Mouse (Mus musculus): Measurements from ENCODE around the gene Ropn1l. TPM values are rescaled to one million over a fixed set of nuclear protein-coding genes. Genes with fewer than 3 reads are reported as not detected.

Ropn1l gene
- polyA plus RNA-seq, 1 experiment: 1.5 TPM

- TF ChIP-seq CTCF (IDR thresholded peaks at IDR 0.05; ENCODE audit: borderline replicate concordance, extremely low read depth, insufficient read depth, insufficient read length) (no peak), POLR2A (IDR thresholded peaks at IDR 0.05; ENCODE audit: borderline replicate concordance, extremely low read depth, insufficient read depth, insufficient read length, poor library complexity, severe bottlenecking) (no peak)
- DNase-seq (ENCODE audit: low read depth): no peak
Measured at GRCm38 (mm10) chr15:31466749-31467148, 13.2 kb upstream of the Ropn1l start.

- no peak for TF ChIP-seq CTCF (IDR thresholded peaks at IDR 0.05; ENCODE audit: borderline replicate concordance, extremely low read depth, insufficient read depth, insufficient read length)
- no peak for TF ChIP-seq POLR2A (IDR thresholded peaks at IDR 0.05; ENCODE audit: borderline replicate concordance, extremely low read depth, insufficient read depth, insufficient read length, poor library complexity, severe bottlenecking)
- no peak for DNase-seq (ENCODE audit: low read depth)
Measured at GRCm38 (mm10) chr15:31466295-31466694, 12.8 kb upstream of the Ropn1l start.

- TF ChIP-seq POLR2A (IDR thresholded peaks at IDR 0.05; ENCODE audit: borderline replicate concordance, extremely low read depth, insufficient read depth, insufficient read length, poor library complexity, severe bottlenecking): no peak
- no peak for DNase-seq (ENCODE audit: low read depth)
Measured at GRCm38 (mm10) chr15:31465806-31466205, 12.3 kb upstream of the Ropn1l start.

- TF ChIP-seq CTCF (IDR thresholded peaks at IDR 0.05; ENCODE audit: borderline replicate concordance, extremely low read depth, insufficient read depth, insufficient read length): no peak
- no peak for TF ChIP-seq POLR2A (IDR thresholded peaks at IDR 0.05; ENCODE audit: borderline replicate concordance, extremely low read depth, insufficient read depth, insufficient read length, poor library complexity, severe bottlenecking)
- DNase-seq (ENCODE audit: low read depth): no peak
Measured at GRCm38 (mm10) chr15:31460571-31460970, 7.0 kb upstream of the Ropn1l start.

- TF ChIP-seq POLR2A (IDR thresholded peaks at IDR 0.05; ENCODE audit: borderline replicate concordance, extremely low read depth, insufficient read depth, insufficient read length, poor library complexity, severe bottlenecking) (no peak), CTCF (IDR thresholded peaks at IDR 0.05; ENCODE audit: borderline replicate concordance, extremely low read depth, insufficient read depth, insufficient read length) (no peak)
- DNase-seq (ENCODE audit: low read depth): no peak
Measured at GRCm38 (mm10) chr15:31458081-31458480, 4.5 kb upstream of the Ropn1l start.

- TF ChIP-seq POLR2A (IDR thresholded peaks at IDR 0.05; ENCODE audit: borderline replicate concordance, extremely low read depth, insufficient read depth, insufficient read length, poor library complexity, severe bottlenecking) (no peak), CTCF (IDR thresholded peaks at IDR 0.05; ENCODE audit: borderline replicate concordance, extremely low read depth, insufficient read depth, insufficient read length) (no peak)
- no peak for DNase-seq (ENCODE audit: low read depth)
Measured at GRCm38 (mm10) chr15:31456381-31456780, 2.8 kb upstream of the Ropn1l start.

- TF ChIP-seq POLR2A (IDR thresholded peaks at IDR 0.05; ENCODE audit: borderline replicate concordance, extremely low read depth, insufficient read depth, insufficient read length, poor library complexity, severe bottlenecking) (no peak), CTCF (IDR thresholded peaks at IDR 0.05; ENCODE audit: borderline replicate concordance, extremely low read depth, insufficient read depth, insufficient read length) (no peak)
- DNase-seq (ENCODE audit: low read depth): no peak
Measured at GRCm38 (mm10) chr15:31454861-31455295, 1.3 kb upstream of the Ropn1l start.

GRCm38 (mm10) chr15:31454096-31454860 is 741 bp upstream of the Ropn1l start:
- DNase-seq (ENCODE audit: low read depth): no peak
- TF ChIP-seq POLR2A (IDR thresholded peaks at IDR 0.05; ENCODE audit: borderline replicate concordance, extremely low read depth, insufficient read depth, insufficient read length, poor library complexity, severe bottlenecking) (no peak), CTCF (IDR thresholded peaks at IDR 0.05; ENCODE audit: borderline replicate concordance, extremely low read depth, insufficient read depth, insufficient read length) (no peak)

GRCm38 (mm10) chr15:31452336-31453097 is 1.0 kb downstream of the Ropn1l start:
- DNase-seq (ENCODE audit: low read depth): no peak

GRCm38 (mm10) chr15:31449772-31450171 is 3.8 kb downstream of the Ropn1l start:
- DNase-seq (ENCODE audit: low read depth): no peak
- no peak for TF ChIP-seq CTCF (IDR thresholded peaks at IDR 0.05; ENCODE audit: borderline replicate concordance, extremely low read depth, insufficient read depth, insufficient read length)
- TF ChIP-seq POLR2A (IDR thresholded peaks at IDR 0.05; ENCODE audit: borderline replicate concordance, extremely low read depth, insufficient read depth, insufficient read length, poor library complexity, severe bottlenecking): no peak

More at GRCm38 (mm10) chr15:31452336-31453097, 1.0 kb downstream of the Ropn1l start:
- no peak for TF ChIP-seq CTCF (IDR thresholded peaks at IDR 0.05; ENCODE audit: borderline replicate concordance, extremely low read depth, insufficient read depth, insufficient read length)
- TF ChIP-seq POLR2A (IDR thresholded peaks at IDR 0.05; ENCODE audit: borderline replicate concordance, extremely low read depth, insufficient read depth, insufficient read length, poor library complexity, severe bottlenecking): no peak

GRCm38 (mm10) chr15:31447121-31447520 is 6.4 kb downstream of the Ropn1l start:
- DNase-seq (ENCODE audit: low read depth): peak; percentile 91
- TF ChIP-seq POLR2A (IDR thresholded peaks at IDR 0.05; ENCODE audit: borderline replicate concordance, extremely low read depth, insufficient read depth, insufficient read length, poor library complexity, severe bottlenecking): no peak
- TF ChIP-seq CTCF (IDR thresholded peaks at IDR 0.05; ENCODE audit: borderline replicate concordance, extremely low read depth, insufficient read depth, insufficient read length): peak; percentile 68; the same call in 1 of the 2 replicates

Measured in brain, embryonic 14.5 days (tissue).